Mouse (Mus musculus) cerebellum, adult 9-11 months (tissue): ENCODE results near the gene Cela3b.
A peak's percentile ranks its signal among the peaks of the same experiment; 100 is the strongest.

Experiments
- DNase-seq: peaks from one replicate; pipeline ENCODE4 v3.0.0; 2022

Gene Cela3b

DNA sequence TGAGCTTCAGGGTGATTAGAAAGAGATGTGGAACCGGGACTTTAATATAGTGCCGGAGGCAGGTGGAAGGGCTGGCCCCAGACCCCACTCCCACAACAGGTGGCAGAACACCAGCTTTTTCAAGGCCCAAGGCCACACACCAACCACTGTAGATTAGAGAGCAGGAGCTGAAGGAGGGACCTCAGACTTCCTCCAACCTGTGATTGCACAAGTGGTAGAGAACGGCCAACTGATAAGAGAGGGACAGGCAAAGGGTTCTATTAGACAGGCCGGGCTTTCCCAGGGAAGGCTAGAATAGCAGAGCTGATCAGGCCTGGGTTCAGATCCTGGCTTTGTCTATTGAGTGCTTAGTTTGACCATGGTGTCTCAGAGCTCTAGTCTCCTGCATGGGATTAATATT, at the start of gene Cela3b:
Cela3b (minus strand) TSS at position 39 of the 400 bp plus-strand sequence.
- no peak for DNase-seq

DNA sequence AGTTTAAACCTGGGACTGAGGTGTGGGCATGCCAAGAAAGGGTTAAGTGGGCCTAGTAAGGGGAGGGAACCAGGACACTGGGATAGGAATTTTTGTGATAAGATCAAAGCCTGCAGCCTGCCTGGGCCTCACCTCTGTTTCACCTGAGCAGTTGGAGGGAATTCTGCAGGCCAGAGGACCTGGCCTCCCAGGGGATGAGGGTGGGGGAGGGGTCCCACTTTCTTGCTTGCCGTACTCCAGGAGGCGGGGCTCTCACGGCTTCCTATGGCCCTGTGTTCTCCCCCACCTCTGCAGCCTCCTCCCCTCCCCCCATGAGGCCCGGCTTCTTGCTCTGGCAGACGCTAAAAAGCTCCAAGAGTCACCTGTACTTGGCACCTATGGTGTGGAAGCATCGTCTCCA, 49.4 kb upstream of the Cela3b start:
- no peak for DNase-seq

DNA sequence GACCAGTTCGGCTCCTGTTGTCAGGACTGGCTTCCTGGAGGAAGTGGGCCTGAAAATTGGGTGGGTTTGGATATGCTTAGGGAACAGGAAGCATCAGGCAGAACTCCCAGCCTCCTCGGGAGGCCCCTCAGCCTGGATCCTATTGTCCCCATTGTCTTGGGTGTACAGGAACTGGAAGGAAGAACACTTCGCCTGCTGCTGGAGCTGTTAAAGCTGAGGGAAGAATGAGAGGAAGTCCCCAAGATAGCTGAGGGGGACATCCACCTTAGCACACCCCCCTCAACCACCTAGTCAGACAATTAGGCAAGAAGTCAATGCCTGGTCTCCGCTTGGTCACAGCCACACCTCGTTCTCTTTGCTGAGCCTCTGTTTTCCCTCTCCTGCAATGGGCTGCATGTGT, 48.0 kb upstream of the Cela3b start:
- peak; percentile 2 for DNase-seq

DNA sequence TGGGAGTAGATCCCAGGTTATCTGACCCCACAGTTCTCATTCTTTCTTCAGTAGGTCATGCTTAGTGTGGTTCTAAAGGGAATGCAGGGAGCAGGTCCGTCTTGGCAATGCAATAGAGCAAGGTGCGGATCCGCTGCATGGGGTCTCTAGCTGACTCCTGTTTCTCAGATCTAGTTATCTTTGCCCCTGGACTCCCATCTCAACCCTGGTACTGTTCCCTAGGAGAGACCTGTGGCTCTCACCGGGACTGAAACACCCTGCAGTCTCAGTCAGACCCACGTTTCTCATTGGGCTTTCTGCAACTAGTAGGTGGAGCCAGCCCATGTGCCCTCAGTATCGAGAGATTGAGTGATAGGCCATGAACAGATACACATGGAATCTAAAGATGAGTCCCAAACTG, 47.3 kb upstream of the Cela3b start:
- no peak for DNase-seq

DNA sequence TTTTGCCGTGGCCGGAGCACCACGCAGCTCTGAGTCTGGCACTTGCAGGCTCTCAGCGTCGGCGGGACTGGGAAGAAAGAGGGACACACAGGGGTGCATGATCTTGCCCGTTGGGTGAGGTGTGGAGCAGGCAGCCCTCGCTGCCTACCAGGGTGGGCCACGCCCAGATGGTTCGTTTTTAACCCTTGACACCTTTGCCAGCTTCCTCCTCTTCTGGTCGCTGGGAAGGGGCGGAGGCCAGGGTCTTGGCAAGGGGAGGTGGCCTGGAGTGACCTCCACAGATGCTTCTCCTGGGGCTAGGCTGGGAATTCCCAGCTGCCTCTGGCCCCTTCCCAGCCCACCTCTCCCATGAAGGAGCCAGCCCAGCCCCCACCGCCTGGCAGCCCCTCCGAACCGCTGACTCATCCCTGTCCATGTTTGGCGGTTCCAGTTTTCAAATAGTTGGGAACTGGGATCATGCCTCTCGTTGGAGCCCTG, 46.5 kb upstream of the Cela3b start:
- DNase-seq: no peak

DNA sequence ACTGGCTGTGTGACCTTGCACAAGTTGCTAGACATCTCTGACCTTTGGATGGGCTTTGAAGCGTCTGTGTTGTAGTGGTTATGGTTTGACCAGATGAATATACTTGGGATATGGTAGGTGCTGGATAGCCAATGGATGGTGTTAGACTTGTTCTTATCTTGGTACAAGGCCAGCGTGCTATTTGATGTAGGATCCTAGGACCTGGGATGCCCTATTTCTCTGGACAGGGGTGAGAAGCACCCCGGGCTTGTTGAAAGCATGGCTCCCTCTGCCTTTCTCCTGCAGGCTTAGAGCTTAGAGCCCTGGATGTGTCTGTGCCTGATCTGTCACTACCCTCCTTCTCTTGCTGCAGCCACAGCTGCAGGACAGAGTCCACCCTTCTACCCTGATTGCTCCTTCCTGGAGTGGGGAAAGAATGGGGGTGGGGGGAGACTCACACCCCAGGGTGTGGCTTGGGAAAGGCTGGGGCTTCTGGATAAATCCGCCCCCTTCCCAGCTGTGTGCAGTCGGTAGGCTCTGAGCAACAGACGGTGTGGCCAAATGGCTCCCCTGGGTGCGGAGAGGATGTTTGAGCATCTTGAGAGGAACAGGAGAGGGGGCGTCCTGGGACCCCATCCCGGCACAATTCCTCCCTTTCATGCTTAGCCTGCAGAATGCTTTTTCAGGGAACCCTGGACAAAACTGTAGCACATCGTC, 45.9 kb upstream of the Cela3b start:
- no peak for DNase-seq

DNA sequence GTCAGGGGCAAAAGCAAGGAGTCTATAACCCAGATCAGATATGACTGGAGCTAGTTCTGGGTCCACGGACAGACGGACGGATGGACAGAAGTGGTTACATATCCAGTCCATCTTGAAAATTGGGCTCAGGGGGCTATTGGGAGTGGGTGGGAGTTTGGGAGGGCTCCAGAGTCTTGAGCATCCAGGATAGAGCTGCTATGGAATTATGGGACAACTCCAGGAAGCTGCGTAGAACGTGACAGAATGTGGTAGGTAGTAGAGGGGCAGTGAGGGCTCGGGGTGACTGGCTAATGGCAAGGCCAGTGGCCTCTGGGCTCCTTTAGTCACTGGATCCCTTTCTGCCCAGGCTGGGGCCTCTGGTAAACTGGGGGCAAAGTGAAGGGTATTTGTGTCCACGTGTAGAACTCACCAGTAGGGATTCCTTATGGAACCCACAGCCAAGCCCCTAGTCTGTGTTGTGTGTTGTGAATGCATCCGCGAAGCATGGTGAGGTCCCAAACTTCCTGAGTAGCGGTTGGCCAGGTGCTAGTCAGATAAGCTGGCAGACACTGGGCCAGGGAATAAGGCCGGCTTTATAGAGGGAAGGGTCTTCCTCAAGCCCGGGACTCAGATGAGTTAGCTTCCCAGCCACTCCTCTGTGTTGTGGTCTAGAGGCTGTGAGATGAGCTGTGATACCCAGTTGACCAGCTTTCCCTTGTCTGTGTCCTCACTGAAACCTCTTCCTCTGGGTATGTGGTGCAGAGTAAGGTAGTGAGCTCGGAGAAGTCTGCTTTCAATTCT, 45.1 kb upstream of the Cela3b start:
- DNase-seq: no peak

DNA sequence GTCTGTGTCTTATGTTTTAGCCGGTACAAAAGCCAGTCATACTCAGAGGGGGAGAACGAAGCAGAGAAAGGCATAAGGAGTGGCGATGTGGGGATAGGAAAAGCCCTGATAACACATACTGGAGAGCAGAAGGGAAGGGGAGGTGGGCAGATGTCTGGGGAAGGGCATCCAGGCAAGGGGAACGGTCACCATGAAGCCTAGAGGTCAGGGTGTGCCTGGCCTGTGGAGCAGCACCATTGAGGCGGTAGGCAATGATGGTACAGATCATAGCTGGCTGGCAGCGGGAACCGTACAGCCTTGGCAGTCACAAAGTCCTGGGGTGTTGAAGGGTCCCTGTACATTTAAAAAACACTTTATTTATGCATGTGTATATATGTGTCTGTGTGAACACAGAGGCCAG, 44.4 kb upstream of the Cela3b start:
- DNase-seq: no peak

DNA sequence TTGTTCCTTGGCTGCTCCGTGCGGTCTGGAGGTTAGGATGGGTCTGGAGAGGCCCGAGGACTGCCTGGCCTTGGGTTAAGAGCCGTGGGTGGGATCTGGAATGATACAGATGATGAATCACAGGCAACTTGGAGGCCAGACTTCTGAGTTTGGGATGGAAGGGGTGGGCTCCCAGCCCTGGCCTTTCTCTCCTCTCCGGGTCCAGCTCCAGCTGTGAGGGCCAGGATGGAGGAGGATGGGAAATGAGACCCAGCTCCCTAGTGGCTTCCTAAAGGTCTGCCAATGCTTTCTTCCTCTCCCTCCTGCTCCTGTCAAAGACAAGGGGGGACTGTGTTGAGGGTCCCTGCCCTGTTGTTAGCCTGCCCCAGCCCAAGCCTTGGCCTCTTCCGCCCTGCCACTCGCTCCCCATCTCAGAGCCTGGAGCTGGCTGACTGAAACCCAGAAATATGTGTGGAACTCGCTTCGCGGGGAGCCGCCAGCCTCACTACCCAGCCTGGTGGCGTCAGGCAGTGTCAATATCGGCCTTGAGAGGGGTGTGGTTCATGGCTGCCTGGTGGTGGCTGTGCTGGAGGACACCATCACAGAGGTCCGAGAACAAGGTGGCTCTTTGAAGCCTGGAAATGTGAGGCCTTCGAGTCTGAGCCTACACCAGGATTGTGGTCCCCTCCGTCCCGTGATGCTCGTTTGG, 43.5 kb upstream of the Cela3b start:
- DNase-seq: no peak

DNA sequence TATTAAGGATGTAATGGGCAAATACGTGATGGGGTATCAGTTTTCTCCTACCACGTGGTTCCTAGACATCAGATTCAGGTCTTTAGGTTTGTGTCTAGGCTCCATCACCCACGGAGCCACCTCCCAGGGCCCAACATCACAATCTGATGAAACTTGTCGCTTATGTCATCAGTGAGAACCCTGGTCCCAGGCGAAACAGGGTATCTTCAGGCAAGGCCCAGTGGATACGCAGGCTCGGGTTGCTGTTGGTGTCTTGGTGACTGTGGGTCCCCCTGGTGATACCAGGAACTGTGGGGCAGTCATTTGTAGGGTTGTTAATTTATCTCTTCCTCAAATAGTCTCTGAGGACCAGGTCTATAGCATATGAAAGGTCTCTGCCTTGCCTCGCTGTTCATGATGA, 42.9 kb upstream of the Cela3b start:
- DNase-seq: no peak

DNA sequence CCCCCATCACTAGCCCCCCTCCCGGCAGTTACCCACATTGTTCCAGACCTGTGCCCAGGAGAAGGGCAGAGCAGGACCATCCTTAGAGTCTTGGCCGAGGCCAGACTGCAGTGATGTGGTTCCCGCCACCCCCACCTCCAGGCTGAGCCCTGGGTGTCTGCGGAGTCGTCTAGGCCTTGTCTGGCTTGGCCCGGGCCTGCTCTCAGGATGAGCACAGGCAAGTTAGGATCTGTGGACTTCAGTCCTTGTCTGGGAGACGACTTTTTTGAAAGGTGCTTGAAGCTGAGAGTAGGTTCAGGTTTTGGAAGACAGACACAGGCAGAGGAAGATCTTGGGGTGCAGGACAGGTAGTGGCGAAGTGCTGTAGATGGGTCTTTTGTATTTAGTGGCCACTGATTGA, 41.0 kb upstream of the Cela3b start:
- DNase-seq: no peak

DNA sequence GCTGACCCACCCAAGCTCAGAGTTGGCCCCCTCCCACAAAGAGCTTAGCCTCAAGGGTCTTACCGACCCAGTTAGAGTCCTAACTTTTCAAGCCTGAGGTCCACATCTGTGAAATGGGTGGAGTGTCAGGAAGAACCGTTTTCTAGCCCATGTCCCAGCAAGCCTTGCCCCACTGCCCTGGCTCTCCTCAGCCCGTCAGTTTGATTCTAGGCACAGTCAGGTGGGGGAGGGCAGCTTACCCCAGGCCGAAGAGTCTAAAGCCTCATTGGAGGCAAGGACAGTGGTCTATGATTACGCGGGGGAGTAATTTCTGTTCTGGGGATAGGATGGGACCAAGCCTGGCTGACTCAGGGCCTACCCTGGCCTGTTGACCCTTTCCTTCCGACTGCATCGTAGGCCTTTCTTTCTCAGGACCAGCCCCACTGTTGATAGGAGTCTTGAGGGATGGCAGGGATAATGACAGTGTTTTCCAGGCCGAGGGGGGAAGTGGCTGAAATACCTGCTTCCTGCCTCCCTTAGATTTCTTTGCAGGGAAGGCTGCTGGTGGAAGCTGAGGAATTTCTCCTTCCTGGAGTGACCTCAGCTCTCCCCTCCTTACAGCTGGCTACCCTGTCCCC, 40.5 kb upstream of the Cela3b start:
- no peak for DNase-seq

DNA sequence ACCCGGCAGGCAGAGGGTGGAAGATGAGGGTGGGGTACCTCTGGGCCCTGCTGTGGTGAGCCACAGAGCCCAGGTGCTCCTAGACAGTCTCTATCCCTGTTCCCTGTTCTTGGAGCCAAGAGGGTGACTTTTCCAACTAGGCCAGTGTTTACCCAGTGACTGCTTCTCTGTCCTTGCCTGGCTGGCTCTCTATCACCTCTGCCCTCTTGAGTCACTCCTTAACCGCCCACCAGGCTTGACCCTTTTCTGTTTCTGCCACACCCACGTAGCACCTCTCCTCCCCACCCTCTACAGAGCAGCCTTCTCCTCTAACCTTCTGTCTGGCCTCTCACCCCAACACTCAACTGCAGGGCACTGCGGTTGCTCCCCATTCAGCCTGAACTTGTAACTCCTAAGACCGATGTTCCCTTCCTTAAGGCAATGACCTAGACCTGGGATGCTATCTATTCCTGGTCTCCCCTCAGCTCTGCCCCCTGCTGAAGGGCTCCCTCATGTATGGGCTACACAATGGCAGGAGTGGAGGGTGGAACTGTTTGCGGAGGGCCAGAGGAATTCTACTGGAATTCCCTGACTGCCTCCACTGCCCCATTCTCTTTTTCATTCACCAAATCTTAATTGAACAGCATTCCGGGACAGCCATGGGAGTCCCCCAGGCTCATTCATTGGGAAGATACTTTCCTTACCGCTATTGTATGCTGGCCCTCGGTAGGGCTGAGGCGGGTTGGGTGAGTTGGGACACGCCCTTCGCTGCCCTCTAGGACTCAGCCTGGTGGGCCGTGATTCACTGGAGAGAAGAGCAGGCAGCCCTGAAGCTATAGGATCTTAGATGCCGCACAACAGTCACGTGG, 39.7 kb upstream of the Cela3b start:
- DNase-seq: no peak

DNA sequence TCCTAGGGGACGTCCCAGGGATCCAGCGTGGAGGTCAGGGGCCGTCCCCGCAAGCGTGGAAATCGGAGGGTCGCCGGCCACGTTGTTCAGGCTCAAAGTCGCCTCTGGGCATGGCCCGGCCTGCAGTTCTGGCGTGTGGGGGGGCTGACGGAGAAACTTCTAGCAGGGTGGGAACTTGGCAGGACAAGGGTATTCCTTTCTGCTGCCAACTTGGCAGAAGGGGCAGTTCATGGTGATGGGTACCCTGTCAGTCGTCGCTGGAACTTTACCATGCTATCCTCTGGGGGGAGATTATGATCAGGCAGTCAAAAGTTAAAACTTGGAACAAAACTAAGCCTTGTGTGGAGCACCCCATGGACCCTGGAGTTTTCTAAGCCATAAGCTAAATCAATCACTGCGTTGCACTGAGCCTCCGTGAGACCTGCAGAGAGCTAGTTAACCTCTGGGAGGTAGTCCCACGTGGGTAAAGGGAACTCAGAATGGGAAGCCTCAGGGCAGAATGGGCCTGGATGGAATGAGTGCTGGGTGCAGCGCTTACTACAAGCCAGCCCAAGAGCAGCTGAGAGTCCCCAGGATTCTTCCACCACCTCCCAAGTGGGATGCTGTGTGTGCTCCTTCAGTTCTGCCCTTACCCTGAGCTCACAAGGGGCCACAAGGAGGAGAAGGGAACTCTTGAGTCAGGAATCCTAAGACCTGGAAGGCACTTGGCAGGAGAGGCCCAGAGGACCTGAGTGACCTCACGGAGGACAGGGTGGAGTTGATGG, 38.9 kb upstream of the Cela3b start:
- DNase-seq: no peak

DNA sequence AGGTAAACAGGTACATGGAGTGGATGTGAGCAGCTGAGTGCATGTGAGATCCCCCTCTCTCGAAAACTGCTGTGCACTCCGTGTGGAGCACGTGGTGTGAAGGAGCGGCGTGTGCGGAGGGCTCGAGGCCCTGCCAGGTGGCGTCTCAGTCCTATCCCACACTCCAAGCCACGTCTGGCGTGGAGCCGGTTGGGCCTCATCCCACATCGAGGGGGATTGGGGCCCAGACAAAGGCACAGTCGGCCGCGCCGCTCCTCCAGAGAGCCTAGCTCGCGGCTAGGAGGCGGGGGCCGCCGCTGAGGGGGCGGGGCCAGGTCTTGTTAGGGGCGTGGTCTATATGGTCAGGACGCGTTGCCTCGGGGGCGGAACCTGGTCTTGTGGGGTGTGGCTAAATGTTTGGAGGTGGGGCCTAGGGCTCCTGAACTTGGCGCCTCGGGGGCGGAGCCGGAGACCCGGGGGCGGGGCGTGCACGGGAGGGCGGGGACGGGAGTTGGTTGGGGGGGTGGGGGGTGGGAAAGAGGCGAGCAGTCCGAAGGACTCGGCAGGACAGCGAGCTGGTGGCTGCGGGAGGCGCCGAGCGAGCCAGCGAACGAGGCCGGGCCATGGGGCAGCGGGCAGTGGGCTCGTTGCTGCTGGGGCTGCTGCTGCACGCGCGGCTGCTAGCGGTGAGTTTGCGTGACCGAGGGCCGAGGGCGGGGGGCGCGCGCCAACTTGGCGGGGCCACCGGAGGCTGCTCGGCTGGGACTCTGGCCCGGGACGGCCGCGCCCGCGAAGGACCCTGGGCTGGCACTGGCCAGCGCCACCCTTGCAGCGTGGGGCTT, 38.1 kb upstream of the Cela3b start, which contains the start of gene Hspg2:
Hspg2 (plus strand) TSS at position 510 of the 821 bp plus-strand sequence.
- DNase-seq: peak; percentile 82

DNA sequence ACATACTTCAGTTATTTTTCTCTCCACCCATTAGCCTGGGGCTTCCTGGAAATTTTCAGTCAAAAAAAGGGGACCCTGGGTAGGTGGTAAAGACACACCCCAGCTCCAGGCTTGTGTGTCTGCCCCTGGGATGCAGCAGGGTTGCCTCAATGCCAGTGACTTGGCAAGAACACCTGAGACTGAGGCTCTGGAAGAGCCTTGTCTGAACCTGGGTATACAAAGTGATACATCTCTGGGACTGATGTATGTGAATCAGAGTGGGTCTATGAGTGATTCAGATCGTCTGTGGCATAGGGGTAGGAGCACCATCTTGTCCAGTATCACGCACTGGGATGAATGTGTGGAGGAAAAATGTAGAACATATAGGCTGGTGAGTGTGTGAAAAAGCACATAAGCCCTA, 37.2 kb upstream of the Cela3b start:
- no peak for DNase-seq

DNA sequence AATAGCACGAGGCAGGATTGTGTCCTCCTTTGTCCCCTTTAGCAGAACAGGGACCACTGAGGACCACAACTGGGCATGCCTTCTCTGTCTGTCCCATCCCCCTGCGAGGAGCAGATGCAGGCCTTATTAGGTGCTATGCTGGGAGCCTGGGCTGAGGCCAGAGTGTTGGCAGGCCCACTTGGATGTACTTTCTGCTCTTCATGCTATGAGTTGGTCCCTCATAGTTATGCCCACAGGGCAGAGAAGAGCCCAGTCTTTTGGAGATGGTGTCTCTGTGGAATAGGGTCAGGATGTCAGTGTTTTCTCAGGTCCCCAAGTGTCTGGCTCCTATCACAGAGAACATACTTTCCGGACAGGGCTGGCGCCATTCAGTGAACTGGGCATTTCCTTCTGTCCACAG, 36.7 kb upstream of the Cela3b start:
- DNase-seq: no peak

DNA sequence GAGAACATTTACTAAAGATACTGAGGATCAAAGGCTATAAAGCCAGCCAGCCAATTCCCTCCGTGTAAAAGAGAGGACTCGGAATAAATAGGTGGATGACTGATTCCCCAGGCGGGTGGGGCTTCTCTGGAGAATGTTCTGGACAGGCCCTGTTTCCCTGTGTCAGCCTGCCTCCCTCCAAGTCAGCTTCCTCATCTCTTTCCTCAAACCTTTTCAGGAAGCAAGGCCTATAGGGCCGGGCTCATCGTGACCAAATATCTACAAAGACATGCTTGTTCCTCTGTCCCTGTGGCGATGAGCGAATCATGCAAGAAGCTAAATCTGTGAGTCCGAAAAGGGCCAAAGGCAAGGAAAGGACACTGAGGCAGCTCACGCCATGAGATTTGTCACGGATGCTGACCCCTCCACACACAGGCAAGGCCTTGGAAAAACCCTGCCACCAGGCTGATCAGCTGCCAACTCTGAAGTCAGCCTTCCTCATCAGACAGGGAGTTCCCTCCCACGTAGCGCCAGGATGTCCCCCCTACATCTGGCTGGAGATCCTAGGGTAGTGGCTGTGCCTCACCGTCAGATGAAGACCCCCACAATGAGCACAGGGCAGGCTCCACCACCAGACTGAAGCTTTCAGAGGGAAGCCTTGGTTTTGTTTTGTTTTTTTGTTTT, 34.9 kb upstream of the Cela3b start:
- DNase-seq: no peak

DNA sequence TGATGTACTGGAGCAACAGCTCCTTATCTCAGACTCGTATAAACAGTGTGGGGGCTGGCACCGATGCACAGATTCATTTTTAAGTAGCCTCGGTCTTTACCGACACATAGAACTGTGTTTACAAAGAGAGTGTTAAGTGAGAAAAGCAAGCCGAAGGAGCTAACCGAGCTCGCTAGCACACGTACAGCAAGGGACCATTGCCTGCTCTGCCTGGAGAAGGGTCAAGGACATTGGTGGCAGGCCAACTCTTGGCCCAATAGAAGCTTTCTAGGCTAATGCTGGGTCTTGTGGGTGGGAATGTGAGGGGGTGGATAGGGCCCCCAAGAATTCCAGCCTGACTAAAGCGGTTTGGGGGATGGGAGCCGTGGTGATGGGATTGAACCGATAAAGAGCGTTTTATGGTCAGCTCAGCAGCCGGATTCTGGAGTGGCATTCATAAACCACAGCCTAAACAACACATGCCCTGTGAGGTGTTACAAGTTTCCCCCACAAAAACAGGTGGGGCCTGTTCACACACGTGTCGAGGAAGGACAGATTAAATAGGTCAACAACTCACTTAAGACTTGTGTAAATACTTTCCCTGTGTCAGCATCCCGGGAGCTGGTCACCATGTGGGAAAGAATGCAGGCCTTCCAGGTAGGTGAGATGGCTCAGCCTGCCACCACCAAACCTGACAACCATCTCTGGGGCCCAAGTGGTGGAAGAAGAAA, 31.8 kb upstream of the Cela3b start:
- DNase-seq: no peak
